Mouse (Mus musculus) forelimb bud, embryonic 11.5 days (tissue): ENCODE measurements around the gene Slc19a2.
"Not testable (repeated sequence)": the region's sequence is repeated elsewhere in the genome, so short reads cannot be mapped to it uniquely, and the experiment has no call there.

ENCODE experiments used
- DNase-seq: peaks from one replicate; pipeline ENCODE4 v3.0.0-alpha.2; 2012; ENCODE audit warnings: low read depth, low spot score

Slc19a2 gene

GRCm38 (mm10) chr1:164248465-164249331, at the start of gene Slc19a2:
TSS of gene Slc19a2 (plus strand) at chr1:164249046.
- DNase-seq, result peak; percentile 96

GRCm38 (mm10) chr1:164199551-164199950, 49.3 kb upstream of the Slc19a2 start:
- no peak for DNase-seq

GRCm38 (mm10) chr1:164208437-164208836, 40.4 kb upstream of the Slc19a2 start:
- DNase-seq, result no peak

- no peak for DNase-seq
These were observed 37.9 kb upstream of the Slc19a2 start for GRCm38 (mm10) chr1:164210899-164211298.

GRCm38 (mm10) chr1:164212686-164213085, 36.2 kb upstream of the Slc19a2 start:
- no peak for DNase-seq

GRCm38 (mm10) chr1:164214190-164214589, 34.7 kb upstream of the Slc19a2 start:
- DNase-seq, result no peak

- no peak for DNase-seq
These were observed 33.7 kb upstream of the Slc19a2 start for GRCm38 (mm10) chr1:164215097-164215496.

- no peak for DNase-seq
These were observed 33.3 kb upstream of the Slc19a2 start for GRCm38 (mm10) chr1:164215540-164215939.

- DNase-seq, result peak; percentile 8
These were observed 30.8 kb upstream of the Slc19a2 start for GRCm38 (mm10) chr1:164217791-164218685.

GRCm38 (mm10) chr1:164220261-164220660, 28.6 kb upstream of the Slc19a2 start:
- no peak for DNase-seq

GRCm38 (mm10) chr1:164223089-164223488, 25.8 kb upstream of the Slc19a2 start:
- no peak for DNase-seq

- DNase-seq, result not testable (repeated sequence)
These were observed 16.8 kb upstream of the Slc19a2 start for GRCm38 (mm10) chr1:164231937-164232570.

GRCm38 (mm10) chr1:164233447-164233846, 15.4 kb upstream of the Slc19a2 start:
- no peak for DNase-seq

GRCm38 (mm10) chr1:164235078-164235477, 13.8 kb upstream of the Slc19a2 start:
- DNase-seq, result no peak

- no peak for DNase-seq
These were observed 12.8 kb upstream of the Slc19a2 start for GRCm38 (mm10) chr1:164236078-164236477.

- no peak for DNase-seq
These were observed 7.4 kb upstream of the Slc19a2 start for GRCm38 (mm10) chr1:164241494-164241893.

- DNase-seq, result no peak
These were observed 6.0 kb upstream of the Slc19a2 start for GRCm38 (mm10) chr1:164242809-164243208.

- no peak for DNase-seq
These were observed 1.4 kb upstream of the Slc19a2 start for GRCm38 (mm10) chr1:164247442-164247841.

- no peak for DNase-seq
These were observed 875 bp upstream of the Slc19a2 start for GRCm38 (mm10) chr1:164247971-164248370.

GRCm38 (mm10) chr1:164249332-164249711, 476 bp downstream of the Slc19a2 start:
- no peak for DNase-seq

- no peak for DNase-seq
These were observed 1.7 kb downstream of the Slc19a2 start for GRCm38 (mm10) chr1:164250391-164251150.
